In genomic region chr2:181228335-181228734, GRCm38 (mm10) we compare ENCODE assay signal across 24 mouse cellular contexts. TPM values are rescaled to one million over a fixed set of nuclear protein-coding genes. Genes with fewer than 3 reads are reported as not detected.
DNase-seq lines count a peak whose midpoint lies in the region; ATAC-seq and TF ChIP-seq lines count a peak whose summit lies in the region.
"Had no signal": no experiment of that assay in that cellular context is flagged by ENCODE, and none has a peak within 500 bp of the region (broad histone marks: within the 10 kb centered on the region; RNA-seq: fewer than 3 reads in every experiment).

No protein-coding gene starts in this region.

- no peak overlapping the region for H3K9ac ChIP-seq in heart, adult 2 months (ENCODE audit: low read depth, low read length)
- H3K9ac ChIP-seq in liver, embryonic 11.5 days (ENCODE audit: low read depth, low read length): no peak overlapping the region
- no peak overlapping the region for H3K9ac ChIP-seq in midbrain, embryonic 14.5 days (replicated peaks; ENCODE audit: low read length)
- H3K9ac ChIP-seq: heart, embryonic 15.5 days; hindbrain, embryonic 14.5 days; limb, embryonic 12.5 days; liver, embryonic 12.5 days; midbrain, embryonic 15.5 days had no signal

- no peaks in the 10 kb centered on the region for H3K79me2 ChIP-seq in heart, adult 2 months (replicated peaks; ENCODE audit: control insufficient read depth, insufficient read depth, low read length)

- peaks cover 5% of the 10 kb centered on the region; the same call in 1 of the 2 replicates for H3K36me3 ChIP-seq in heart, adult 2 months (ENCODE audit: control insufficient read depth, insufficient read depth, low read length)
- no peaks in the 10 kb centered on the region; the same call in 1 of the 2 replicates for H3K36me3 ChIP-seq in liver, embryonic 11.5 days (ENCODE audit: control insufficient read depth, insufficient read depth, low read length)
- no peaks in the 10 kb centered on the region for H3K36me3 ChIP-seq in midbrain, embryonic 14.5 days (ENCODE audit: control insufficient read depth, insufficient read depth, low read length)
- H3K36me3 ChIP-seq: heart, embryonic 15.5 days; midbrain, embryonic 15.5 days had no signal

- no peak for ATAC-seq in liver, embryonic 11.5 days (replicated peaks; ENCODE audit: low FRiP score)
- no peak for ATAC-seq in midbrain, embryonic 14.5 days (ENCODE audit: low FRiP score, low TSS enrichment)
- ATAC-seq: liver, embryonic 12.5 days; midbrain, embryonic 15.5 days had no signal

- 0 out of 2 replicates have a peak, but pooled peaks have one; percentile 31 for TF ChIP-seq EP300 in heart, adult 2 months (IDR thresholded peaks at IDR 0.05; ENCODE audit: insufficient read depth, low read depth, low read length)

- no peak for TF ChIP-seq CTCF in heart, adult 2 months (IDR thresholded peaks at IDR 0.05)
- no peak for TF ChIP-seq CTCF in lung, adult 2 months (IDR thresholded peaks at IDR 0.05; ENCODE audit: insufficient read depth, low read length)

- H3K27me3 ChIP-seq in heart, adult 2 months (ENCODE audit: control insufficient read depth, insufficient read depth, low read length): no peaks in the 10 kb centered on the region
- H3K27me3 ChIP-seq in liver, embryonic 11.5 days (replicated peaks; ENCODE audit: control insufficient read depth, insufficient read depth, low read length): no peaks in the 10 kb centered on the region
- no peaks in the 10 kb centered on the region for H3K27me3 ChIP-seq in midbrain, embryonic 14.5 days (ENCODE audit: control insufficient read depth, insufficient read depth, low read length)
- H3K27me3 ChIP-seq: heart, embryonic 15.5 days; limb, embryonic 12.5 days; liver, embryonic 12.5 days; midbrain, embryonic 15.5 days had no signal

- no peaks in the 10 kb centered on the region for H3K9me3 ChIP-seq in liver, embryonic 11.5 days (ENCODE audit: control insufficient read depth, low read length)
- H3K9me3 ChIP-seq in midbrain, embryonic 14.5 days (ENCODE audit: control insufficient read depth, low read length): no peaks in the 10 kb centered on the region
- H3K9me3 ChIP-seq: heart, embryonic 15.5 days; limb, embryonic 12.5 days; liver, embryonic 12.5 days; megakaryocyte, embryonic 14.5 days; midbrain, embryonic 15.5 days had no signal

- no peak overlapping the region for H3K4me2 ChIP-seq in liver, embryonic 11.5 days
- H3K4me2 ChIP-seq in midbrain, embryonic 14.5 days (ENCODE audit: low read length): no peak overlapping the region
- H3K4me2 ChIP-seq: heart, embryonic 15.5 days; hindbrain, embryonic 14.5 days; limb, embryonic 12.5 days; liver, embryonic 12.5 days; midbrain, embryonic 15.5 days had no signal

- WGBS in heart, adult 2 months: 39% methylated on average over 1 of the region's 1 CpGs
- 39% methylated on average over 1 of the region's 1 CpGs for WGBS in lung, adult 2 months
- WGBS in liver, embryonic 11.5 days: 54% methylated on average over 1 of the region's 1 CpGs
- WGBS in midbrain, embryonic 14.5 days: 87% methylated on average over 1 of the region's 1 CpGs

- H3K4me3 ChIP-seq in heart, adult 2 months: no peak overlapping the region
- H3K4me3 ChIP-seq in lung, adult 2 months (replicated peaks; ENCODE audit: extremely low read depth, low read depth, low read length): no peak overlapping the region
- no peak overlapping the region for H3K4me3 ChIP-seq in liver, embryonic 11.5 days (ENCODE audit: low read depth, low read length)
- H3K4me3 ChIP-seq in midbrain, embryonic 14.5 days (replicated peaks; ENCODE audit: low read depth, low read length): no peak overlapping the region
- H3K4me3 ChIP-seq: heart, embryonic 15.5 days; limb, embryonic 12.5 days; liver, embryonic 12.5 days; megakaryocyte, embryonic 14.5 days; midbrain, embryonic 15.5 days had no signal

- peaks cover 3% of the 10 kb centered on the region; the same call in 1 of the 2 replicates for H3K4me1 ChIP-seq in heart, adult 2 months (ENCODE audit: control insufficient read depth, insufficient read depth, low read length)
- H3K4me1 ChIP-seq in lung, adult 2 months (ENCODE audit: control insufficient read depth, insufficient read depth, low read length): peaks cover 3% of the 10 kb centered on the region
- H3K4me1 ChIP-seq in liver, embryonic 11.5 days (replicated peaks; ENCODE audit: control insufficient read depth, insufficient read depth, low read length): no peaks in the 10 kb centered on the region
- H3K4me1 ChIP-seq in midbrain, embryonic 14.5 days (ENCODE audit: control insufficient read depth, insufficient read depth, low read length): no peaks in the 10 kb centered on the region
- H3K4me1 ChIP-seq: heart, embryonic 15.5 days; liver, embryonic 12.5 days; midbrain, embryonic 15.5 days had no signal

- no peak for DNase-seq in heart, adult 2 months
- DNase-seq in heart, adult 8-10 months (ENCODE audit: low spot score): no peak
- peak; percentile 49 to 63 for DNase-seq in lung, adult 18-20 months
- DNase-seq in lung, adult 2 months: no peak
- peak; percentile 44 for DNase-seq in lung, postnatal 10 days
- DNase-seq in liver, embryonic 11.5 days (ENCODE audit: low spot score): no peak
- DNase-seq in midbrain, embryonic 14.5 days: no peak
- DNase-seq: adrenal gland, postnatal 36 days; cerebellum, adult 11 months; cerebellum, adult 9-11 months; heart, postnatal 4 days had no signal

- intact Hi-C loops in heart, adult 2 months (cut with DNase I): no loop called here

- peak overlapping the region; percentile 68 for H3K27ac ChIP-seq in heart, adult 2 months
- H3K27ac ChIP-seq in liver, embryonic 11.5 days (ENCODE audit: low read depth, low read length): no peak overlapping the region
- no peak overlapping the region for H3K27ac ChIP-seq in midbrain, embryonic 14.5 days (replicated peaks; ENCODE audit: low read depth, low read length)
- H3K27ac ChIP-seq: heart, embryonic 15.5 days; hindbrain, embryonic 14.5 days; kidney, postnatal 0 days; limb, embryonic 12.5 days; liver, embryonic 12.5 days; midbrain, embryonic 15.5 days had no signal

- TF ChIP-seq POLR2A in heart, adult 2 months (IDR thresholded peaks at IDR 0.05; ENCODE audit: insufficient read depth, low read depth, low read length): no peak
- no peak for TF ChIP-seq POLR2A in lung, adult 2 months (IDR thresholded peaks at IDR 0.05; ENCODE audit: borderline replicate concordance, extremely low read depth, low read depth, low read length)

RNA-seq across cellular contexts. Expression of gene Fndc11, which starts 8.5 kb away (rescaled TPM):
- total RNA-seq in heart, adult 2 months (2021): not detected
- polyA plus RNA-seq in heart, adult 2 months (2012; rRNA removed): 0.29 and 0.43 TPM in 2 replicates
- not detected for total RNA-seq in heart, adult 8-10 months (2022)
- polyA plus RNA-seq in lung, adult 2 months (2012; rRNA removed): 2.3 and 2.4 TPM in 2 replicates
- 0.34 TPM in 1 of 2 replicates, not detected in the other for polyA plus RNA-seq in liver, embryonic 11.5 days (2014; fragmentation: Nextera tagmentation; extraction: Ambion mirVana)
- 0.39 and 0.49 TPM in 2 replicates for polyA plus RNA-seq in midbrain, embryonic 14.5 days (2014; fragmentation: Nextera tagmentation; extraction: Ambion mirVana)
- total RNA-seq: adrenal gland, postnatal 36 days; common myeloid progenitor, adult 5-6 weeks; ES-E14; gastrocnemius, adult 18-20 months; heart, postnatal 4 days; layer of hippocampus, postnatal 14 days had no signal
- polyA plus RNA-seq: hindbrain, embryonic 14.5 days; intestine, embryonic 14.5 days; neural tube, embryonic 14.5 days had no signal

RNA-seq across cellular contexts. Expression of gene Helz2, which starts 13.5 kb away (rescaled TPM):
- 10 to 100 TPM in 1 of 2 experiments, 1 to 10 TPM in 1; 9.2 to 11.2 TPM for total RNA-seq in heart, adult 2 months (2021)
- polyA plus RNA-seq in heart, adult 2 months (2012; rRNA removed): 14.1 and 19.4 TPM in 2 replicates
- total RNA-seq in heart, adult 8-10 months (2022): 1 to 10 TPM; 7.9 to 9.5 (median 9.0) TPM
- 49.7 and 54.3 TPM in 2 replicates for polyA plus RNA-seq in lung, adult 2 months (2012; rRNA removed)
- 2.4 and 2.6 TPM in 2 replicates for polyA plus RNA-seq in liver, embryonic 11.5 days (2014; fragmentation: Nextera tagmentation; extraction: Ambion mirVana)
- 0.19 and 0.39 TPM in 2 replicates for polyA plus RNA-seq in midbrain, embryonic 14.5 days (2014; fragmentation: Nextera tagmentation; extraction: Ambion mirVana)

RNA-seq across cellular contexts. Expression of gene Srms, which starts 15.3 kb away (rescaled TPM):
- under 1 TPM; 0.44 to 0.59 TPM for total RNA-seq in heart, adult 2 months (2021)
- polyA plus RNA-seq in heart, adult 2 months (2012; rRNA removed): 0.59 and 1.3 TPM in 2 replicates
- under 1 TPM; 0.30 to 0.46 (median 0.38) TPM for total RNA-seq in heart, adult 8-10 months (2022)
- polyA plus RNA-seq in lung, adult 2 months (2012; rRNA removed): 7.6 and 7.8 TPM in 2 replicates
- 0.23 TPM in 1 of 2 replicates, not detected in the other for polyA plus RNA-seq in liver, embryonic 11.5 days (2014; fragmentation: Nextera tagmentation; extraction: Ambion mirVana)
- polyA plus RNA-seq in midbrain, embryonic 14.5 days (2014; fragmentation: Nextera tagmentation; extraction: Ambion mirVana): 0.11 and 0.16 TPM in 2 replicates
- total RNA-seq: common myeloid progenitor, adult 5-6 weeks had no signal

RNA-seq across cellular contexts. Expression of gene Ptk6, which starts 25.7 kb away (rescaled TPM):
- under 1 TPM in 1 of 2 experiments, not detected in 1; 0.07 TPM for total RNA-seq in heart, adult 2 months (2021)
- 0.03 TPM in 1 of 2 replicates, not detected in the other for polyA plus RNA-seq in heart, adult 2 months (2012; rRNA removed)
- total RNA-seq in heart, adult 8-10 months (2022): not detected
- polyA plus RNA-seq in lung, adult 2 months (2012; rRNA removed): 0.29 and 1.6 TPM in 2 replicates
- polyA plus RNA-seq in liver, embryonic 11.5 days (2014; fragmentation: Nextera tagmentation; extraction: Ambion mirVana): not detected in 2 replicates
- not detected in 2 replicates for polyA plus RNA-seq in midbrain, embryonic 14.5 days (2014; fragmentation: Nextera tagmentation; extraction: Ambion mirVana)
- total RNA-seq: adrenal gland, postnatal 36 days; common myeloid progenitor, adult 5-6 weeks; gastrocnemius, adult 18-20 months; heart, postnatal 4 days; layer of hippocampus, postnatal 14 days had no signal
- polyA plus RNA-seq: hindbrain, embryonic 14.5 days; intestine, embryonic 14.5 days; kidney, postnatal 0 days; limb, embryonic 12.5 days; midbrain, embryonic 15.5 days; neural tube, embryonic 14.5 days had no signal

RNA-seq across cellular contexts. Expression of gene Ppdpf, which starts 41.3 kb away (rescaled TPM):
- 10 to 100 TPM; 47.5 to 57.7 TPM for total RNA-seq in heart, adult 2 months (2021)
- polyA plus RNA-seq in heart, adult 2 months (2012; rRNA removed): 81.2 and 82.4 TPM in 2 replicates
- total RNA-seq in heart, adult 8-10 months (2022): 10 to 100 TPM; 45.3 to 54.3 (median 52.4) TPM
- polyA plus RNA-seq in lung, adult 2 months (2012; rRNA removed): 145 and 157 TPM in 2 replicates
- 172 and 179 TPM in 2 replicates for polyA plus RNA-seq in liver, embryonic 11.5 days (2014; fragmentation: Nextera tagmentation; extraction: Ambion mirVana)
- 442 and 539 TPM in 2 replicates for polyA plus RNA-seq in midbrain, embryonic 14.5 days (2014; fragmentation: Nextera tagmentation; extraction: Ambion mirVana)

Comparison
In these comparisons a context has a peak if more than half of its experiments do, and no peak if none do; other contexts are left out.
1. DNase-seq: peak in lung, adult 18-20 months (2 of 2) and lung, postnatal 10 days (single experiment); none in heart, adult 2 months (0 of 2), heart, adult 8-10 months (single experiment), lung, adult 2 months (single experiment), liver, embryonic 11.5 days (single experiment) and midbrain, embryonic 14.5 days (single experiment).